Mouse (Mus musculus): ENCODE results near the gene Ipo11.

GRCm38 (mm10) chr13:106865547-106865946 is 71.2 kb downstream of the Ipo11 start:
- TF ChIP-seq CTCF (IDR thresholded peaks at IDR 0.05; ENCODE audit: low read depth) = no peak
- no peak for TF ChIP-seq EP300 (IDR thresholded peaks at IDR 0.05; ENCODE audit: low read depth)
